ENCODE assay signal across 8 mouse cellular contexts in the genomic region with DNA sequence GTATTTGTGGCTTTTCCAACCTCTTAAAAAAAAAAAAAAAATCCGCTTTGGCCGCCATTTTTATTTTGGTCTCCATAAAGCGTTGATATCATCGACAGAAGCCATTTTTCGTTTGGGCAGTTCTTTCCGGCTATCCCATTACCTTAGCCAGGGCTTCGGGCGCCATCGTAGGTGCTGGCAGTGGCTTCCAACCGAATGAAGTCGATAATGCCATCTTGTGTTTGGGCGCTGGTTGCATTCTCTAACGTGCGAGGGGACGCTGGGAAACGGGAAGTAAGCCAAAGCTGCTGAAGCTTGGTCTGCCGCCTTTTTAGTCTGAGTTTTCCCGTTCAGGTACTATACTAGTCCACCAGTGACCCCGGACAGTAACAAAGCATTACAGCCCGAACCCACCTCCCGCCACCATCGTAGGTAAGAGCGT. TPM values are rescaled to one million over a fixed set of nuclear protein-coding genes. Genes with fewer than 3 reads are reported as not detected.
DNase-seq lines count a peak whose midpoint lies in the region; ATAC-seq lines count a peak whose summit lies in the region.

No protein-coding gene starts in this region.

- H3K9me3 ChIP-seq in forebrain, embryonic 14.5 days (replicated peaks; ENCODE audit: control insufficient read depth, low read length) = no peaks in the 10 kb centered on the region
- no peaks in the 10 kb centered on the region for H3K9me3 ChIP-seq in neural tube, embryonic 15.5 days (replicated peaks)

- peak overlapping the region; percentile 70 for H3K4me3 ChIP-seq in forebrain, embryonic 14.5 days (ENCODE audit: low read depth, low read length)
- H3K4me3 ChIP-seq in neural tube, embryonic 15.5 days (replicated peaks) = peak overlapping the region; percentile 81

- no peaks in the 10 kb centered on the region for H3K27me3 ChIP-seq in forebrain, embryonic 14.5 days (replicated peaks; ENCODE audit: control insufficient read depth, insufficient read depth, low read length)
- no peaks in the 10 kb centered on the region for H3K27me3 ChIP-seq in neural tube, embryonic 15.5 days (replicated peaks)

- under 1% methylated on average over 23 of the region's 23 CpGs for WGBS in forebrain, embryonic 14.5 days
- under 1% methylated on average over 23 of the region's 23 CpGs for WGBS in neural tube, embryonic 15.5 days

- peak overlapping the region; percentile 48 for H3K4me2 ChIP-seq in forebrain, embryonic 14.5 days (ENCODE audit: low read length)
- H3K4me2 ChIP-seq in neural tube, embryonic 15.5 days = peak overlapping the region; percentile 56

- H3K4me1 ChIP-seq in forebrain, embryonic 14.5 days (ENCODE audit: control insufficient read depth, insufficient read depth, low read length) = peaks cover 7% of the 10 kb centered on the region; the same call in 1 of the 2 replicates
- H3K4me1 ChIP-seq in neural tube, embryonic 15.5 days = peaks cover 34% of the 10 kb centered on the region

- H3K9ac ChIP-seq in forebrain, embryonic 14.5 days (ENCODE audit: low read length) = peak overlapping the region; percentile 69
- peak overlapping the region; percentile 62 for H3K9ac ChIP-seq in neural tube, embryonic 15.5 days (replicated peaks)

- no peaks in the 10 kb centered on the region for H3K36me3 ChIP-seq in forebrain, embryonic 14.5 days (ENCODE audit: control insufficient read depth, insufficient read depth, low read length)
- H3K36me3 ChIP-seq in neural tube, embryonic 15.5 days = no peaks in the 10 kb centered on the region

- H3K27ac ChIP-seq in forebrain, embryonic 14.5 days (ENCODE audit: low read depth, low read length) = peak overlapping the region; percentile 93; the same call in 1 of the 2 replicates
- peak overlapping the region; percentile 98 for H3K27ac ChIP-seq in neural tube, embryonic 15.5 days (replicated peaks)

- intact Hi-C loops in heart, postnatal 14 days (cut with DNase I) = no loop called here

- peak; percentile 98 for DNase-seq in ES-CJ7 (ENCODE audit: low read depth, low spot score)
- DNase-seq in cerebellum, adult 11 months = peak; percentile 96
- DNase-seq in forebrain, embryonic 14.5 days (ENCODE audit: low spot score) = peak; percentile 100
- peak; percentile 91 to 95 for DNase-seq in heart, postnatal 14 days
- peak; percentile 99 for DNase-seq in layer of hippocampus, adult 11-12 months (ENCODE audit: low spot score)
- DNase-seq in lung, adult 18-20 months = peak; percentile 97 to 98
- peak; percentile 94 for DNase-seq in testis, postnatal 14 days (ENCODE audit: low spot score)

- peak; percentile 83 for ATAC-seq in forebrain, embryonic 14.5 days
- ATAC-seq in neural tube, embryonic 15.5 days (ENCODE audit: low FRiP score) = peak; percentile 90

RNA-seq across cellular contexts. Expression of a gene that starts 0.8 kb away (rescaled TPM):
- polyA plus RNA-seq in forebrain, embryonic 14.5 days (2014; fragmentation: Nextera tagmentation; extraction: Ambion mirVana) = 24.4 and 25.5 TPM in 2 replicates
- total RNA-seq in heart, postnatal 14 days (2021) = 10 to 100 TPM; 25.2 to 35.5 TPM
- 23.4 and 24.0 TPM in 2 replicates for polyA plus RNA-seq in neural tube, embryonic 15.5 days (2015; fragmentation: Nextera tagmentation; extraction: Ambion mirVana)

RNA-seq across cellular contexts. Expression of a gene that starts 0.8 kb away (rescaled TPM):
- polyA plus RNA-seq in forebrain, embryonic 14.5 days (2014; fragmentation: Nextera tagmentation; extraction: Ambion mirVana) = 13.0 and 15.4 TPM in 2 replicates
- 10 to 100 TPM; 38.2 to 47.5 TPM for total RNA-seq in heart, postnatal 14 days (2021)
- 13.8 and 15.1 TPM in 2 replicates for polyA plus RNA-seq in neural tube, embryonic 15.5 days (2015; fragmentation: Nextera tagmentation; extraction: Ambion mirVana)

RNA-seq across cellular contexts. Expression of a gene that starts 0.9 kb away (rescaled TPM):
- polyA plus RNA-seq in forebrain, embryonic 14.5 days (2014; fragmentation: Nextera tagmentation; extraction: Ambion mirVana) = 9.4 and 12.1 TPM in 2 replicates
- 1 to 10 TPM; 2.3 to 2.4 TPM for total RNA-seq in heart, postnatal 14 days (2021)
- polyA plus RNA-seq in neural tube, embryonic 15.5 days (2015; fragmentation: Nextera tagmentation; extraction: Ambion mirVana) = 11.0 and 12.1 TPM in 2 replicates

RNA-seq across cellular contexts. Expression of a gene that starts 6.5 kb away (rescaled TPM):
- polyA plus RNA-seq in forebrain, embryonic 14.5 days (2014; fragmentation: Nextera tagmentation; extraction: Ambion mirVana) = 33.6 and 40.2 TPM in 2 replicates
- 10 to 100 TPM; 19.8 to 23.8 TPM for total RNA-seq in heart, postnatal 14 days (2021)
- polyA plus RNA-seq in neural tube, embryonic 15.5 days (2015; fragmentation: Nextera tagmentation; extraction: Ambion mirVana) = 37.2 and 42.8 TPM in 2 replicates

Comparison
In these comparisons a context has a peak if more than half of its experiments do, and no peak if none do; other contexts are left out.
1. Peak in every context shown above with its lines: DNase-seq, ATAC-seq, H3K4me3 ChIP-seq and H3K27ac ChIP-seq.